Mouse (Mus musculus) frontal cortex, postnatal 36 days (tissue): Measurements from ENCODE around the gene Rpp30.

Source experiments
- DNase-seq, 2 experiments: peaks; one replicate each; pipeline ENCODE4 v3.0.0; 2022; ENCODE audit warnings: low spot score in 2 of 2

The Rpp30 gene

GRCm38 (mm10) chr19:36083262-36084225 is at the start of gene Rpp30:
Rpp30 (plus strand) TSS chr19:36083716.
- peak; percentile 84 to 88 for DNase-seq

DNA sequence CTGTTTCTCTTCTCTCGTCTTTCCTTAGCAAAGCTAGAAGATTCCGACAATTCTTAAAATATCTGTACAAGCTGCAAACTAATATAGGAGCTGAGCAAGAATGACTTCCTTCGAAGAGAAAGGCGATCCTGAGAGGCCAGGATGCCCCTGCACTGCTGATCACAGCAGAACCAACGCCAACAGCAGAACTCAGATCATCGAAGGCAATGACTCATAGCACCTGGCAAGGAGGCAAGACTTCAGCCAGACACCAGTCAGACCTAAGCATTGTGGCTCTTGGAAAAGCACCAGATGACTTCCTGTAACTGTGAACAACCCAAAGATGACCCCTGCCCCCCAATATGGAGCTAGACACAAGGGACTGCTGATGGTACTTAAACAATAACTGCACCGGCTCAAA is 37.5 kb upstream of the Rpp30 start:
- DNase-seq, result no peak

GRCm38 (mm10) chr19:36056502-36057221 is 26.9 kb upstream of the Rpp30 start:
- no peak for DNase-seq

DNA sequence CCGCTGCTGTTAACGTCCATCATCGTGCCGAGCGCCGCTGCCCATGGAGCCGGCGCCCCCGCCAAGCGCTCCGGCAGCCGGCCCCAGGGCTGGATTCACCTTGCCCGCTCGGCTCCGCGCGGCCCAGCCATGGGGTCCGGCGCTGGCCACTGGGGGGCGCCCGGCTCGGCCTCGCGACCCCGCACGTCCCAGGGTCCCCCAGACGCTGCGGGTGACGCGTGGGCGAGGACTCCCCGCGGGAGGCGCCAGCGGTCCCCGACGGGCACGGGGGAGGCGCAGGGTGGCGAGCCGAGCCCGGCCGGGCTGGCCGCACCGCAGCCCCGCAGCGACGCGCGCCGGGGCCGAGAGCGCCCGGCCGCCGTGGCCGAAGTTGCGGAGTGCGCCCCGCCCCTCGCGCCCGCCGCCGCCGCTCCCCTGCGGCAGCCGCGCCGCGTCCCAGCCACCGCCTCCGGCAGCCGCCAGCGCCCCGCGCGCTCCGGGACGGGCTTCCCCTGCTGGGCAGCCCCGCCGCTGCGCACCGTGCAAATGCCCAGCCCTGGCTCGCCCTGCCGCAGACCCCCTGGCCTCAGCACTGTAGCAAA is 26.2 kb upstream of the Rpp30 start, which contains the start of gene Htr7:
Htr7 (minus strand) TSS at position 277 of the 581 bp plus-strand sequence.
- peak; percentile 11 to 15 for DNase-seq

DNA sequence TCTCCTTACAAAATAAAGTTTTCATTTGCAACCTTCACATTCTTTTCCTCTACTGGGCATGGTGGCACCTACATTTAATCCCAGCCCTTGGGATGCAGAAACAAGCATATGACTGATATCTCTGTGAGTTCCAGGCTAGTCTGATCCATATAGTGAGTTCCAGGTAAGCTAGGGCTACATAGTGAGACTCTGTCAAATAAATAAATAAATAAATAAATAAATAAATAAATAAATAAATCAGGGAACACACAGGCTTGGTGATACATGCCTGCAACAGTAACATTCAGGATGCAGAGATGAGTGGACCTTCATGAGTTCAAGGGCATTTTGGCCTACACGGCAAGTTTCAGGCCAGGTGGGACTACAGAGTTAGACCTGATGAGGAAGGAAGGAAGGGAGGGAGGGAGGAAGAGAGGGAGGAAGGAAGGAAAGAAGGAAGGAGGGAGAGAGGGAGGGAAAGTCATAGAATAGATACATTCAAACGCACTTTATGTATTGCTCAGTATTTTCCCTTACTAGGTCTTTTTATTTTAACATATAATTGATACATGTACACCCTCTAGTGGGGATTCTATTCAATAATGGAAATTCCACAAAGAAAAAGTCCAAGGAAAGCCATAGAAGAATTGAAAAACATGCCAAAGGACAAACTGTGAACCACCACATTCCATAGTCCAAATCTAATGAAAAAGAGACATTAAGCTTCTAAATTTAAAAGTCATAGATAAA is 20.6 kb upstream of the Rpp30 start:
- no peak for DNase-seq

GRCm38 (mm10) chr19:36082606-36083261 is 782 bp upstream of the Rpp30 start:
- DNase-seq, result peak in 1 of 2 experiments; percentile 41

GRCm38 (mm10) chr19:36090781-36091180 is 7.3 kb downstream of the Rpp30 start:
- DNase-seq, result peak in 1 of 2 experiments; percentile 12

- no peak for DNase-seq
Observed at GRCm38 (mm10) chr19:36097194-36097593, 13.7 kb downstream of the Rpp30 start.

GRCm38 (mm10) chr19:36098265-36098664 is 14.7 kb downstream of the Rpp30 start:
- DNase-seq, result no peak

- peak in 1 of 2 experiments; percentile 12 for DNase-seq
Observed at GRCm38 (mm10) chr19:36098916-36099315, 15.4 kb downstream of the Rpp30 start.

DNA sequence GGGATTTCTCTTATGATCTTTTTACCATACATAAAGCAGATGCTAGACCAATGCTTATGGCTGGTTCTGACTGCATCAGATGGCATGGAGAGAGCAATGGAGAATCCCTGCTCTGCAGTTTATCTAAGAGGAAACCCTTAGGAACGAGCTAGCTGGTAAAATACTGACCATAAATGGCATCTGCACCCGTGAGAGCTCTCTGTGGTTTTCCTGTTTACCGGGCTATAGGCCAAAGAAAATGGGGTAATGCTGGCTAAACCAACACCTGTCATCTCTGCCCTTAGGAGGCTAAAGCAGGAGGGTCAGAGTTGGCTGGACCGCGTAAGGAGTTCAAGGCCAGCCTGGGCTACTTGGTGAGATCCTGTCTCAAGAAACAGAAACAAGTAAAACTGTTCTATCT is 20.4 kb downstream of the Rpp30 start:
- no peak for DNase-seq

GRCm38 (mm10) chr19:36109318-36109944 is 25.9 kb downstream of the Rpp30 start:
- DNase-seq, result no peak

DNA sequence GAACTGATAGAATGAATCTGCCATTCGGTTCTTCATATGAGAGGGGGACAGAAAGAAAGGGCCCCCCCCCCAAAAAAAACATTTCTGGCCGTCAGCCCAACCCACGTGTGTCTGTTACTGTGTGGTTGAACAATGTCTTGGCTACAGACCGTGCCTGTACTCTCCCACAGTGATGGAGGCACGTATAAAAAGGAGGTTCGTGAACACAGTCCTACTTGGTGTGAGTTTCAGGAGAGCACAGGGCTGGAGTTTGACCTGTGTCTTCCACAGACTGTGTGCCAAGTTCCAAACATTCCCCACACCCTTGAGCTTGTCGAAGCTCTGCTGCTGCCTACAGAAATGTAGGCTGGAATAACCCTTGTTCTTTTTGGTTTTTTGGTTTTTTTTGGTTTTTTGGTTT is 26.9 kb downstream of the Rpp30 start:
- no peak for DNase-seq

GRCm38 (mm10) chr19:36111054-36111895 is 27.8 kb downstream of the Rpp30 start:
- DNase-seq, result peak in 1 of 2 experiments; percentile 25

DNA sequence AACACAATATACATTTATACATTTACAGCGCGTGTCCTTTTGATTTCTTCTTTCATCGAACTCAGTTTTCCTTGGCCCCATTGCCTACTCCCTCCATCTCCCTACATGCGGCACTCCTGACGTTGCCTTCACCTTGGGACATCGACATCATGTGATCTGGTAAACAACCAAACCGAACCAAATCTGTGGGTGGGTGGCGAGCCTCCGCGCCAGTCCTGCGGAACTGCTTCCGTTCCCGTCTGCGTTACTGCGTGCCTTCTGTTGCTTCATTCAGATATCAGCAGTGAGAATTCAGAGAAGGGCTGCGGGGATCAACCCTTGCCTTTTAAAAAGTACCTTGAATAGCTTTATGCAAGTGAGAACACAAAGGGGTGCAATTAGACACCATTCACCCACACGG is 28.5 kb downstream of the Rpp30 start:
- peak; percentile 40 to 53 for DNase-seq

- no peak for DNase-seq
Observed at GRCm38 (mm10) chr19:36116185-36116584, 32.7 kb downstream of the Rpp30 start.

DNA sequence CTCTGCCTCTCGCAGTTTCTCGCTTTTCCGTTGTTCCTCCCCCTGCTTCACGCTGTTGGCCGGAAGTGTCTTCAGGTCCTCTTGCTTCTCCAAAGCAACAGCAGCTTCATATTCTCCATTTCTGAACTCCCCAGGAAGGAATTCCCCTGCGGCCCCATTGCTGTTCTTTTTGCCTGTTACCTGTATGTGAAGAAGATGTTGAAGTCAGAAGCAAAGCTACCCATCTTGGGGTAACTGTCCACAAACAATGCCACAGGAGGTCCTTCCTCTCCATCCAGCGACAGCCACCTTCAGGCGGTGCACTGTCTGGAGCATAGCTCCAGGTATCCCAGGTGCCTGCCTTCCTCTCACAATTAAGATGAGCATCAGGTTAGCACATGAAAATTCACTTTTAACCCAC is 35.7 kb downstream of the Rpp30 start:
- no peak for DNase-seq

- no peak for DNase-seq
Observed at GRCm38 (mm10) chr19:36119783-36120471, 36.4 kb downstream of the Rpp30 start, which contains the start of gene Ankrd1. Ankrd1 (minus strand) TSS chr19:36120099.

DNA sequence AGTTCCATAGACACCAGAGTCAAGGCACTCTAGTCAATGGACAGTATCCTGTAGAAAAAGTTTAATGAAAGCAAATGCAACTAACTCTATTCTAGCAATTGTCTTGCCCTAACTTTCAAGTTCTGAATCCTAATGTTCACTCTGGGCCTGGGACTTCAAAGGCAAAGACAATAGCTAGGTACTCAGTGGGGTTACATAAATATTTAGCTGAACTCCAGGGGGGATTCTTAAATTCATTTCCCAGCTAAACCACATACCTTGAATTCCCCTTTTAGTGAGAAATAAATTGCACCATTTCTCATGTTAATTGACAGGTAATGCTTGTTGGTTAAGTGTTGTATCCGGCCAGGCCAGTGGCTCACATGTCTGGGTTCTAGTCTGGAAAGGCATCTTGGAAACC is 40.7 kb downstream of the Rpp30 start:
- no peak for DNase-seq
